In genomic region chr17:84156227-84156573, GRCm38 (mm10) we compare ENCODE assay signal across 11 mouse cellular contexts. TPM values are rescaled to one million over a fixed set of nuclear protein-coding genes. Genes with fewer than 3 reads are reported as not detected.
DNase-seq lines count a peak whose midpoint lies in the region; ATAC-seq and TF ChIP-seq lines count a peak whose summit lies in the region.
"Had no signal": no experiment of that assay in that cellular context is flagged by ENCODE, and none has a peak within 500 bp of the region (broad histone marks: within the 10 kb centered on the region; RNA-seq: fewer than 3 reads in every experiment).

No protein-coding gene starts in this region.

- no peak for ATAC-seq in liver, embryonic 12.5 days

- H3K4me1 ChIP-seq in heart, embryonic 10.5 days, result peaks cover 81% of the 10 kb centered on the region
- peaks cover 68% of the 10 kb centered on the region for H3K4me1 ChIP-seq in E14TG2a.4 (replicated peaks; ENCODE audit: low read depth, low read length)
- peaks cover 97% of the 10 kb centered on the region for H3K4me1 ChIP-seq in liver, embryonic 12.5 days

- 58% methylated on average over 13 of the region's 13 CpGs for WGBS in heart, embryonic 10.5 days
- WGBS in liver, embryonic 12.5 days (ENCODE audit: insufficient replicate concordance), result 62% methylated on average over 13 of the region's 13 CpGs

- H3K4me2 ChIP-seq in liver, embryonic 12.5 days, result no peak overlapping the region
- H3K4me2 ChIP-seq: hindbrain, embryonic 12.5 days had no signal

- H3K27me3 ChIP-seq in heart, embryonic 10.5 days (ENCODE audit: insufficient read depth, poor library complexity, severe bottlenecking), result peaks cover 30% of the 10 kb centered on the region; the same call in 1 of the 2 replicates
- H3K27me3 ChIP-seq in E14TG2a.4 (ENCODE audit: insufficient read depth, low read length), result peaks cover 85% of the 10 kb centered on the region
- no peaks in the 10 kb centered on the region for H3K27me3 ChIP-seq in liver, embryonic 12.5 days (replicated peaks)

- H3K9ac ChIP-seq in liver, embryonic 12.5 days, result no peak overlapping the region
- H3K9ac ChIP-seq: hindbrain, embryonic 12.5 days had no signal

- no peak for TF ChIP-seq CTCF in E14TG2a.4 (conservative IDR thresholded peaks at IDR 0.05; ENCODE audit: low read length)

- H3K36me3 ChIP-seq in heart, embryonic 10.5 days, result no peaks in the 10 kb centered on the region
- no peaks in the 10 kb centered on the region for H3K36me3 ChIP-seq in E14TG2a.4 (ENCODE audit: insufficient read depth, low read length)
- H3K36me3 ChIP-seq in liver, embryonic 12.5 days, result no peaks in the 10 kb centered on the region
- H3K36me3 ChIP-seq: hindbrain, embryonic 12.5 days had no signal

- H3K4me3 ChIP-seq in heart, embryonic 10.5 days, result no peak overlapping the region
- H3K4me3 ChIP-seq in E14TG2a.4 (replicated peaks; ENCODE audit: low read length), result 0 out of 2 replicates have a peak overlapping the region, but pooled peaks have one; percentile 7
- H3K4me3 ChIP-seq in liver, embryonic 12.5 days, result no peak overlapping the region
- H3K4me3 ChIP-seq: hindbrain, embryonic 12.5 days had no signal

- H3K27ac ChIP-seq in heart, embryonic 10.5 days, result peak overlapping the region; percentile 69
- H3K27ac ChIP-seq in liver, embryonic 12.5 days, result peak overlapping the region; percentile 78
- H3K27ac ChIP-seq: hindbrain, embryonic 12.5 days had no signal

- DNase-seq in heart, embryonic 10.5 days (ENCODE audit: low spot score), result no peak
- DNase-seq in heart, adult 18-20 months, result no peak
- peak; percentile 75 for DNase-seq in kidney, adult 9 months
- DNase-seq in embryo, embryonic 10.5 days (ENCODE audit: low spot score), result no peak
- no peak for DNase-seq in frontal cortex, adult 2 months (ENCODE audit: extremely low spot score in 1 of 2, low spot score in 1 of 2)
- DNase-seq in cerebellum, postnatal 10 days, result no peak
- DNase-seq: B cell, adult 2 months; layer of hippocampus, postnatal 36 days had no signal

- no peaks in the 10 kb centered on the region for H3K9me3 ChIP-seq in heart, embryonic 10.5 days
- H3K9me3 ChIP-seq in E14TG2a.4 (ENCODE audit: low read length), result no peaks in the 10 kb centered on the region
- H3K9me3 ChIP-seq in liver, embryonic 12.5 days (replicated peaks), result no peaks in the 10 kb centered on the region
- H3K9me3 ChIP-seq: hindbrain, embryonic 12.5 days had no signal

RNA-seq across cellular contexts. Expression of gene Zfp36l2, which starts 31.5 kb away (rescaled TPM):
- 5.2 and 10.4 TPM in 2 replicates for polyA plus RNA-seq in heart, embryonic 10.5 days (2016; fragmentation: Nextera tagmentation; extraction: Ambion mirVana)
- 10 to 100 TPM; 18.7 to 22.8 TPM for total RNA-seq in heart, adult 18-20 months (2021)
- 19.5 and 20.0 TPM in 2 replicates for polyA plus RNA-seq in liver, embryonic 12.5 days (2016; fragmentation: Nextera tagmentation; extraction: Ambion mirVana)
- polyA plus RNA-seq in frontal cortex, adult 2 months (2012; rRNA removed), result 21.4 and 24.3 TPM in 2 replicates
